Mouse (Mus musculus) CD4-positive, CD25-positive, alpha-beta regulatory T cell, adult 9 weeks (primary cell): ENCODE measurements around the gene Olfr980. TPM values are rescaled to one million over a fixed set of nuclear protein-coding genes. Genes with fewer than 3 reads are reported as not detected.

Source experiments
- polyA plus RNA-seq: library from polyadenylated mRNA; unstranded; fragments of 100-300 nt; shearing (Covaris generic); gene quantifications from one replicate; pipeline ENCODE4 v1.2.1, GENCODE M21; 2017

Gene Olfr980
- not detected for polyA plus RNA-seq

GRCm38 (mm10) chr9:40009482-40009881, at the start of gene Olfr980:
TSS of gene Olfr980 (minus strand) at chr9:40009582.

DNA sequence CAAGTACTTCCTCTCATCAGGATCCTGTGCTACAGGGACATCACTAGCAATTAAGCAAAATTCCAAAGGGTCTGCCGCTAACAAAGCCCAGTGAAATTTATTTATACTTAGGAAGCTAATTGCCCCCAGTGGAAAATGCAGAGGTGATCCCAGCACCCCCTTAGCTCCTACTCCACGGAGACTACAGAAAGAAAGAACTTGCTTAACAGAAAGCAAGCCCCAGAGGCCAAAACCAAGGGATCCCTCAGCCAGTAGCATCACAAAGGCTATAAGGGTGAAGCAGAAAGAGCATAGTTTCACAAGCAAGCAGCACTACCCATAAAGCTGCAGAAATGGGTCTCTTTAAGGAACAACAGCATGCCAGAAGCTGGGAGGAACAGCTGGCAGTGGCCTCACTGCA, 11.8 kb upstream of the Olfr980 start, which contains the start of gene Olfr981:
Gene Olfr981 (plus strand): TSS at position 301 of the 400 bp plus-strand sequence.

DNA sequence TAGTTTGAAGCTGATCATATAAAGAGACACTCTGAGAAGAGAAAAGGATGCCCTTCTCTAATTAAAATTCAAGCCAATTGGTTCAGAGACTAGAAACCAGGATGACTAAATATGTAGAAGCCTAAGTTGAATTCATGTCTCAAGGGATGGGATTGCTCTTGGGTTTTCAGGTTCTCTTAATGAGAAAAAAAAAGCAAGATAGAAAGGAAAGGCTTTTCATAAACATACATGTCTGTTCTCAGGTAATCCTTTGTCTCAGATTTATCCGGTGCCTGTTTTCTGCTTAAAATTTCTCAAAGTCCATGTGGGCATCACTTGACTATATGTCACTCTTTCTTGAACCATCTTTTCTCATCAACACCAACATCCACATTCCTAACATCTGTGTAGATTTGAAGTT, 6.0 kb downstream of the Olfr980 start, which contains the start of gene Olfr979:
Gene Olfr979 (minus strand): TSS at position 101 of the 400 bp plus-strand sequence.

DNA sequence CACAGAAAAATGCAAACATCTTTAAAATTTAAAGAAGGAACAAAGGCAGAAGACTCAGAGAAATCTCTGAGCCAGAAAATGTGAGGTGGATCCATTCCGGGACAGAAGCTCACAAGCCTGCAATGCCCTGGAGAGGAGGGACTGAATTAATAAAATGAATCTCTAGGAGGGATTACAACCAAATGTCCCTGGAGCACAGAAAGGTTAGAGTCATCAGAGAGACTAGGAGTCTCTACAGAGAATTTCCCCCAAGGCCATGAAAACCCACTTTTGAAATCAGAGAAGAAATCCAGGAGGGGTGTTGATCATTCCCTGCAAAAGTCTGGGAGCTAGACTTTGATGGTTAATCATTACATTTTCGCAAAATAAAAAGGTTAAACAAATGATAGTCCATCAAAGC, 17.6 kb downstream of the Olfr980 start, which contains the start of gene Olfr978:
Gene Olfr978 (plus strand): TSS at position 301 of the 400 bp plus-strand sequence.

GRCm38 (mm10) chr9:39961033-39961432, 48.3 kb downstream of the Olfr980 start, which contains the start of gene Olfr976:
TSS of gene Olfr976 (minus strand) at chr9:39961133.

Other genes with a start within 250 kb of the Olfr980 start
- gene Olfr968, start 226.3 kb downstream of the Olfr980 start, polyA plus RNA-seq: not detected
- not detected for gene Olfr969, start 218.6 kb downstream of the Olfr980 start, polyA plus RNA-seq
- gene Olfr970, start 200.7 kb downstream of the Olfr980 start, polyA plus RNA-seq: not detected
- gene Olfr971, start 172.7 kb downstream of the Olfr980 start, polyA plus RNA-seq: not detected
- gene Olfr972, start 143.2 kb downstream of the Olfr980 start, polyA plus RNA-seq: not detected
- gene Olfr229, start 102.2 kb downstream of the Olfr980 start, polyA plus RNA-seq: not detected
- gene Olfr974, start 72.1 kb downstream of the Olfr980 start, polyA plus RNA-seq: not detected
- not detected for gene Olfr975, start 57.5 kb downstream of the Olfr980 start, polyA plus RNA-seq
- not detected for gene Olfr976, start 48.4 kb downstream of the Olfr980 start, polyA plus RNA-seq
- gene Olfr978, start 17.5 kb downstream of the Olfr980 start, polyA plus RNA-seq: not detected
- not detected for gene Olfr979, start 6.1 kb downstream of the Olfr980 start, polyA plus RNA-seq
- not detected for gene Olfr981, start 11.9 kb upstream of the Olfr980 start, polyA plus RNA-seq
- not detected for gene Olfr982, start 64.2 kb upstream of the Olfr980 start, polyA plus RNA-seq
- not detected for gene Olfr983, start 84.0 kb upstream of the Olfr980 start, polyA plus RNA-seq
- gene Olfr984, start 104.6 kb upstream of the Olfr980 start, polyA plus RNA-seq: 0.05 TPM
- gene Olfr985, start 120.6 kb upstream of the Olfr980 start, polyA plus RNA-seq: not detected
- not detected for gene Tmem225, start 138.5 kb upstream of the Olfr980 start, polyA plus RNA-seq
- gene Olfr986, start 171.3 kb upstream of the Olfr980 start, polyA plus RNA-seq: not detected
- gene Zfp202, start 182.7 kb upstream of the Olfr980 start, polyA plus RNA-seq: 4.7 TPM